Mouse (Mus musculus) hindbrain, postnatal 0 days (tissue): ENCODE data around the gene Sh3pxd2a. TPM values are rescaled to one million over a fixed set of nuclear protein-coding genes. Genes with fewer than 3 reads are reported as not detected.

Source experiments
- ATAC-seq: fragments of 200-750 bp; cut with Nextera tagmentation; 2 replicates; pipeline ENCODE4 v1.8.0; 2017; ENCODE audit warnings: mild to moderate bottlenecking, moderate TSS enrichment, moderate library complexity
- DNase-seq: peaks from one replicate; pipeline ENCODE4 v3.0.0-alpha.2; 2015; ENCODE audit warnings: low spot score
- H3K27ac ChIP-seq: fragments of 300-500 bp; sonication (generic); 2 replicates; pipeline ENCODE4 v1.5.1; 2014; ENCODE audit warnings: mild to moderate bottlenecking
- H3K27me3 ChIP-seq: fragments of 300-500 bp; sonication (generic); 2 replicates; pipeline ENCODE4 v1.6.1; 2014; ENCODE audit warnings: low read length, mixed read lengths; ENCODE audit not compliant: insufficient read depth
- H3K36me3 ChIP-seq: fragments of 300-500 bp; sonication (generic); 2 replicates; pipeline ENCODE4 v1.6.1; 2014; ENCODE audit warnings: low read length, mixed read lengths; ENCODE audit not compliant: insufficient read depth
- H3K4me1 ChIP-seq: fragments of 300-500 bp; sonication (generic); 2 replicates; pipeline ENCODE4 v1.6.1; 2014; ENCODE audit warnings: antibody characterized with exemption, low read length, mixed read lengths; ENCODE audit not compliant: insufficient read depth
- H3K4me2 ChIP-seq: fragments of 300-500 bp; sonication (generic); 2 replicates; pipeline ENCODE4 v1.6.1; 2014; ENCODE audit warnings: low read depth, mild to moderate bottlenecking, low read length, moderate library complexity, mixed read lengths
- H3K4me3 ChIP-seq: fragments of 300-500 bp; sonication (generic); 2 replicates; pipeline ENCODE4 v1.5.1; 2014; ENCODE audit warnings: low read length
- H3K9ac ChIP-seq: fragments of 300-500 bp; sonication (generic); replicated peaks from 2 replicates; pipeline ENCODE4 v1.6.1; 2014; ENCODE audit warnings: mild to moderate bottlenecking, low read length, moderate library complexity, mixed read lengths
- H3K9me3 ChIP-seq: fragments of 300-500 bp; sonication (generic); 2 replicates; pipeline ENCODE4 v1.6.1; 2016; ENCODE audit warnings: low read length, mixed read lengths
- CTCF ChIP-seq: IDR thresholded peaks from 2 replicates; pipeline ENCODE4 v1.5.1; 2016; ENCODE audit warnings: antibody characterized with exemption, control low read depth, low read depth
- WGBS: fragments of 180-500 bp; shearing (Covaris S2); extraction: QIAGEN DNeasy Blood & Tissue Kit; methylation state at CpG from one replicate; pipeline ENCODE4 v1.1.7; 2014; 5-methylcytosine and 5-hydroxymethylcytosine counted together
- polyA plus RNA-seq: library from polyadenylated mRNA; unstranded; fragments of >200 nt; fragmentation: Nextera tagmentation; extraction: Ambion mirVana; gene quantifications from 2 replicates; pipeline ENCODE4 v1.2.1, GENCODE M21; 2015
- total RNA-seq: library from RNA; depleted of rRNA; stranded (reverse); fragments of >200 nt; gene quantifications from 2 replicates; pipeline ENCODE4 v1.2.3, GENCODE M21; 2014

Sh3pxd2a gene
- total and polyA plus RNA-seq, 2 experiments from 2014 or later = 1.8 to 25.5 TPM

DNA sequence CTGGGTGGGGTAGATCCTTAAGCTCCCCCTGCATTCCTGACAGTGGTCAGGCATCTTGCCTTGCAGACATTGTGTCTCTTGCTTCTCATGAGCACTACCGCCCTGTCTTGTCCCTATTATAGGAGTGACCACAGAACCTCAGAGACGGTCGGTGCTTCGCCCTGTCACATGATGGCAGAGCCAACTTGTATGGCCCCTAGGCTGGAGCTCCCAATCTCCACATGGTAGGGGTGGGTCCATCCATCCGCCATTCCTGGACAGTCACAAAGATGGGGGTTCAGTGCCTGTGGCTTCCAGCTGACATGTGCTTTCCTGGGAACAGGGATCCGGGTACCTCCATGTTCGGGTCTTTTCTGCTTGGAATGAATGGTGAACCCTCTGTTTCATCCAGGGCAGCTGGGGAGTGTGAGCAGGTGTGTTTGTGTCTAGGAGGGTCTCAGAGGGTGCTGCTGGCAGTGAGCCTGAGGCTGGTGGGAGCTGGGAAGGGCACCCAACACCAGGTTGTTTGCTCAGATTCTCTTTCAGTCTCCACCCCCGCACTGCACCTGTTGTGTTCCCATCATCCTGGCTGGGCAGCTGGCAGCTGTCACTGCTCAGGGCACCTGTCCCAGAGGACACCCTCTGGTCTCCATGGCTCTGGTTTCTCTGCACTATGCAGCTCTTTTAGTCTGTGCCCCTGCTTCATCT is 241.9 kb downstream of the Sh3pxd2a start:
- Histone ChIP-seq H3K36me3 (no peaks in the 10 kb centered on the region), H3K27me3 (no peaks in the 10 kb centered on the region), H3K27ac (0 out of 2 replicates have a peak overlapping the region, but pooled peaks have one; percentile 4), H3K4me1 (0 out of 2 replicates have a peak, but pooled peaks cover 3% of the 10 kb centered on the region), H3K4me3 (no peak overlapping the region), H3K9me3 (no peaks in the 10 kb centered on the region), H3K4me2 (no peak overlapping the region), H3K9ac (no peak overlapping the region)
- TF ChIP-seq CTCF = no peak
- ATAC-seq (peak; percentile 51; the same call in 1 of the 2 replicates), DNase-seq (no peak)
- 81% methylated on average over 8 of the region's 8 CpGs for WGBS

DNA sequence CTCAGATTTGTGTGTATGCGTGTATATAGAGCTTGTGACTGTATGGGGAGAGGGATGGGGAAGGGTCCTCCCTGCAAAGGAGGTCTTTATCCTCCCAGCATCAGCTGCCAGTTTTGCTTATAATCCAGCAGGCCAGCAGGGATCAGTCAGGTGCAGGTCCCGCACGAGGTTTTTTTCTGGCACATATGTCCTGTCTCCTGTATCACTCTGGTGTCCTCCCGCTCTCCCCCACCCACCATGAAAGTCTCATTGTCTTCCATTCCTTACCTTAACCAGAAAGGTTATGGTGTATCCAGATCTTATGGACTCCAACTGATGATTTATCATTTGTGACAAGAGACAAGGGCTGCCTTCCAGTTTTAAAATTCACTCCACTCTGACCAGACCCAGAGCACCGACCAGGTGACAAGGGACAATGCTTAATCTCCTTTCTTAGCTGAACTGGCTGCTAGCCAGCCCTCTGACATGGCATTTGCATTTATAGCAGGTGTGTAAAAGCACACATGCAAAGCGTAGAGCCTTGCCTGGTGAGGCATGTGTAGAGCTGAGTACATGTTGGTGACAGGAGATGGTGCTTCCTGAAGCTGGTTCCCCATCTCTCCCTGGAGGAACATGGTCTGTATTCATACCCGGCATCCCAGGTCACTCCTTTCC is 242.6 kb downstream of the Sh3pxd2a start:
- H3K4me2 ChIP-seq = no peak overlapping the region
- no peaks in the 10 kb centered on the region for H3K9me3 ChIP-seq
- H3K4me3 ChIP-seq = no peak overlapping the region
- H3K27ac ChIP-seq = 0 out of 2 replicates have a peak overlapping the region, but pooled peaks have one; percentile 4
- no peak overlapping the region for H3K9ac ChIP-seq
- 52% methylated on average over 7 of the region's 7 CpGs for WGBS
- ATAC-seq (no peak), DNase-seq (no peak)
- 0 out of 2 replicates have a peak, but pooled peaks cover 3% of the 10 kb centered on the region for H3K4me1 ChIP-seq
- H3K27me3 ChIP-seq = no peaks in the 10 kb centered on the region
- H3K36me3 ChIP-seq = no peaks in the 10 kb centered on the region
- no peak for TF ChIP-seq CTCF

DNA sequence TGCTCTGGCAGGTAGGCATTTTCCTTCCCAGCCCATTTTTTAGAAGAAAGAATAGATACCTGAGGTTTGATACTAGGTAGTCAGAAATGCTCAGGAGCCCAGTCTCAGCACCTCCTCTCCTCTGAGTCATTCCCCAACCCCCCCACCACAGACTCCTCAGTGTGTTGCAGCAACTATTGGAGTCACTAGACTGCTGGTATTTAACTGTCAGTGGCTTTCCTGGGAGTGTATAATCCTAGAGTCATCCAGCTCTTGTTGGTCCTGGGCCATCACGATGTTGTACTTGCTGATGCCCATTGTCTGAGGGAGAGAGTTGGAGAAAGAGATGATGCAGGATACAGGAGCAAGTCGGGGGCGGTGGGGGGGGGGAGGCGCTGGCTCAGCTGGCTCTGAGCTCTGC is 243.2 kb downstream of the Sh3pxd2a start:
- Histone ChIP-seq H3K9me3 (no peaks in the 10 kb centered on the region), H3K4me3 (no peak overlapping the region), H3K4me1 (0 out of 2 replicates have a peak, but pooled peaks cover 3% of the 10 kb centered on the region), H3K9ac (no peak overlapping the region), H3K36me3 (no peaks in the 10 kb centered on the region), H3K27ac (0 out of 2 replicates have a peak overlapping the region, but pooled peaks have one; percentile 3), H3K27me3 (no peaks in the 10 kb centered on the region), H3K4me2 (no peak overlapping the region)
- 63% methylated on average over 4 of the region's 4 CpGs for WGBS
- no peak for TF ChIP-seq CTCF
- DNase-seq = no peak
- no peak for ATAC-seq

DNA sequence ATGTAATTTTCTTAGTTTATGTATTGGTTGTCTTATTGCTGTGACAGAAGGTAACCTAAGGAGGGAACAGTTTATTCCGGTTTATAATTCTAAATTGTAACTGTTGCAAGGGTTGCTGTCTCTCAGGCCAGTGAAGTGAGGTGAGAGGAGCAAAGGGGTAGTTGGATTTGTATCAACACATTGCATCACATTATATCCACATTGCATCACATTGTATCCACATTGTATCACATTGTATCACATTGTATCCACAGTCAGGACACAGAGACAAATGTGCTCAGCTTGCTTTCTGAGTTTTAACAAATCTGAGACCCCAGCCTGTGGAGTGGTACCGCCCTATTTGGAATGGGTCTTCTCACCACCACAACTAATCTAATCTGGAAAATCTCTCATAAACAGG is 244.0 kb downstream of the Sh3pxd2a start:
- Histone ChIP-seq H3K4me2 (no peak overlapping the region), H3K4me1 (0 out of 2 replicates have a peak, but pooled peaks cover 3% of the 10 kb centered on the region), H3K27me3 (no peaks in the 10 kb centered on the region), H3K9me3 (no peaks in the 10 kb centered on the region), H3K9ac (no peak overlapping the region), H3K4me3 (no peak overlapping the region), H3K27ac (no peak overlapping the region), H3K36me3 (no peaks in the 10 kb centered on the region)
- ATAC-seq (no peak), DNase-seq (no peak)
- no peak for TF ChIP-seq CTCF
- WGBS = 88% methylated on average over 2 of the region's 2 CpGs

DNA sequence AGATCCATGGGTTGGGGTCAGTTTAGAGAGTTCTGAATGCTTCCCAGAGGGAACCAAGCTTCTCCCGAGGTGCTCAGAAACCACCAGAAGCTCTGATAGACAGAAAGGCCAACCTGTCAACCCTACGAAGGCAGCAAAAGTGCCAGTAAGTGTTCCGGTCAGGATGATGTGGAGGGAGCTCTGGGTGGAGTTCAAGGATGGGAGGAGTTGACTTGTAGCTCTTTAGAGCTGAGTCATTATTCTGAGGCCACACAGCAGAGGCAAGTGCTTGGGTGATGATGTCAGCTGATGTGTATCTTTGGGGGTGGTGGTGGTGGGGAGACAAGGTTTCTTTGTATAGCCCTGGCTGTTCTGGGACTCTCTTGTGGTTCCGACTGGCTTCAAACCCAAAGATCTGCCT is 244.6 kb downstream of the Sh3pxd2a start:
- Histone ChIP-seq H3K9ac (no peak overlapping the region), H3K27ac (no peak overlapping the region), H3K4me1 (0 out of 2 replicates have a peak, but pooled peaks cover 3% of the 10 kb centered on the region), H3K36me3 (no peaks in the 10 kb centered on the region), H3K4me2 (no peak overlapping the region), H3K27me3 (no peaks in the 10 kb centered on the region), H3K9me3 (no peaks in the 10 kb centered on the region), H3K4me3 (no peak overlapping the region)
- 77% methylated on average over 4 of the region's 4 CpGs for WGBS
- no peak for DNase-seq
- TF ChIP-seq CTCF = no peak
- ATAC-seq = no peak

DNA sequence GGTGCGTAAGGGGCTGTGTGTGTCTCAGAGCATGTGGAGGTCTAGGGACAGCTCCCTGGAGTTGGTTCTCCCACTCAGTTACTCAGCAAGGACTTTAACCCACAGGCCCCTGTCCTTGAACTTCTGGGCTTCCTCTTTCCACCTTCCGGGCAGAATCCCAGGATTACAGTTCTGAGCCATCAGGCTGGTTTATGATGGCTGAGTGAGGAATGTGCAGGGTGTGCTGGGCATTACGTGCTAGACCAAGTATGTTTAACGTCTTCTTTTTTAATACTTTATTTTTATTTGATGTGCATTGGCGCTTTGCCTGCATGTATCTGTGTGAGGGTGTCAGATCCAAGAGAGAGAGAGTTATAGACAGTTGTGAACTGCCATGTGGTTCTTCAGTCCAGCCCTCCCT is 247.4 kb downstream of the Sh3pxd2a start:
- Histone ChIP-seq H3K4me2 (no peak overlapping the region), H3K9me3 (no peaks in the 10 kb centered on the region), H3K4me3 (no peak overlapping the region), H3K27me3 (no peaks in the 10 kb centered on the region), H3K27ac (no peak overlapping the region), H3K4me1 (0 out of 2 replicates have a peak, but pooled peaks cover 9% of the 10 kb centered on the region), H3K36me3 (no peaks in the 10 kb centered on the region), H3K9ac (no peak overlapping the region)
- 81% methylated on average over 5 of the region's 5 CpGs for WGBS
- TF ChIP-seq CTCF = no peak
- ATAC-seq (no peak), DNase-seq (no peak)

DNA sequence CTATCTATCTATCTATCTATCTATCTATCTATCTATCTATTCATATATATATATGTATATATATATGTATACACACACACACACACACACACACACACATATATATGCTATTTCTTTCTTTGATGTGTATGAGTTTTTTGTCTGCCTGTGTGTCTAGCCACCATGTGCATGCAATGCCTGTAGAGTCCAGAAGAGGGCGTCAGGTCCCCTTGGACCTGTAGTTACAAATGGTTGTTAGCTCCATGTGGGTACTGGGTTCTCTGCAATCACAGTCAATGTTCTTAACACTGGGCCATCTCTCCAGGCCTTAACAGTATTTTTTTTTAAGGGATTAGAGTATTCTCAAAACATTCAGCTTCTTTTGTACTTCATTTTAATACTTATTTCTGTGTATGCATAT is 250.7 kb downstream of the Sh3pxd2a start:
- Histone ChIP-seq H3K4me1 (0 out of 2 replicates have a peak, but pooled peaks cover 8% of the 10 kb centered on the region), H3K27me3 (no peaks in the 10 kb centered on the region), H3K27ac (no peak overlapping the region), H3K4me3 (no peak overlapping the region), H3K4me2 (no peak overlapping the region), H3K36me3 (no peaks in the 10 kb centered on the region), H3K9me3 (no peaks in the 10 kb centered on the region), H3K9ac (no peak overlapping the region)
- 46% methylated on average over 1 of the region's 1 CpGs for WGBS
- peak; percentile 38 for TF ChIP-seq CTCF
- ATAC-seq (no peak), DNase-seq (no peak)
